Mouse (Mus musculus) MEL (cell line): ENCODE measurements at regions not wholly inside any gene's neighbourhood (a gene's known extent, or its start where the extent isn't known, plus 50 kb on each side); places are given as distances from the start of the nearest gene placed in this dataset.

Source experiments
- DNase-seq: peaks from one replicate; pipeline ENCODE4 v3.0.0; 2011; ENCODE audit warnings: low read depth, low spot score
- H3K27ac ChIP-seq: 2 replicates; pipeline ENCODE4 v1.5.1; 2012; ENCODE audit warnings: low read depth, mild to moderate bottlenecking, control low read depth, low read length, moderate library complexity; ENCODE audit not compliant: control insufficient read depth
- H3K27me3 ChIP-seq, 2 experiments: fragments of 150-350 bp in 1 of 2; sonication (generic) in 1 of 2; 2 replicates each; pipeline ENCODE4 v1.6.1; 2012; ENCODE audit warnings: low read length in 2 of 2, mild to moderate bottlenecking in 2 of 2, improper control_type of control experiment in 1 of 2, moderate library complexity in 1 of 2; ENCODE audit not compliant: insufficient read depth in 2 of 2, control insufficient read depth in 1 of 2
- H3K36me3 ChIP-seq, 2 experiments: 2 replicates each; pipeline ENCODE4 v1.6.1; 2012 to 2014; ENCODE audit warnings: low read length in 2 of 2, improper control_type of control experiment in 1 of 2, inconsistent platforms in 1 of 2, mild to moderate bottlenecking in 1 of 2; ENCODE audit not compliant: insufficient read depth in 2 of 2, control insufficient read depth in 1 of 2
- H3K4me1 ChIP-seq, 2 experiments: fragments of 150-350 bp in 1 of 2; sonication (generic) in 1 of 2; 2 replicates each; pipeline ENCODE4 v1.6.1; 2012; ENCODE audit warnings: low read length in 2 of 2, improper control_type of control experiment in 1 of 2, mild to moderate bottlenecking in 1 of 2; ENCODE audit not compliant: insufficient read depth in 2 of 2, control insufficient read depth in 1 of 2
- H3K4me3 ChIP-seq, 2 experiments: fragments of 150-350 bp in 1 of 2; sonication (generic) in 1 of 2; 2 replicates each; pipeline ENCODE4 v1.5.1; 2012; ENCODE audit warnings: low read depth in 2 of 2, low read length in 2 of 2, mild to moderate bottlenecking in 2 of 2, moderate library complexity in 2 of 2, control low read depth in 1 of 2, improper control_type of control experiment in 1 of 2; ENCODE audit not compliant: control insufficient read depth in 1 of 2, insufficient read depth in 1 of 2
- H3K79me2 ChIP-seq: 2 replicates; pipeline ENCODE4 v1.6.1; 2012; ENCODE audit warnings: mild to moderate bottlenecking, low read length, moderate library complexity; ENCODE audit not compliant: control insufficient read depth, poor library complexity, insufficient read depth
- H3K9ac ChIP-seq: 2 replicates; pipeline ENCODE4 v1.6.1; 2012; ENCODE audit warnings: low read depth, mild to moderate bottlenecking, control low read depth, low read length, moderate library complexity; ENCODE audit not compliant: control insufficient read depth, poor library complexity, severe bottlenecking
- H3K9me3 ChIP-seq: fragments of 150-350 bp; sonication (generic); replicated peaks from 2 replicates; pipeline ENCODE4 v1.6.1; 2012; ENCODE audit warnings: mild to moderate bottlenecking, low read length, improper control_type of control experiment, moderate library complexity; ENCODE audit not compliant: insufficient read depth
- BHLHE40 ChIP-seq: IDR thresholded peaks from 2 replicates; pipeline ENCODE4 v1.6.1; 2012; ENCODE audit warnings: low read depth, mild to moderate bottlenecking, inconsistent platforms, low read length, improper control_type of control experiment, borderline replicate concordance
- CHD1 ChIP-seq: IDR thresholded peaks from 2 replicates; pipeline ENCODE4 v1.6.1; 2012; ENCODE audit warnings: low read depth, mild to moderate bottlenecking, inconsistent platforms, low read length, improper control_type of control experiment
- CTCF ChIP-seq, 3 experiments: IDR thresholded peaks in 2 of 3; conservative IDR thresholded peaks in 1 of 3; 2 replicates each; pipeline ENCODE4 v1.5.1; 2011 to 2012; ENCODE audit warnings: low read length in 3 of 3, low read depth in 2 of 3, mild to moderate bottlenecking in 2 of 3, improper control_type of control experiment in 1 of 3, inconsistent platforms in 1 of 3, mixed read lengths in 1 of 3, moderate library complexity in 1 of 3; ENCODE audit not compliant: control insufficient read depth in 1 of 3, insufficient read depth in 1 of 3, poor library complexity in 1 of 3, severe bottlenecking in 1 of 3
- ELF1 ChIP-seq: IDR thresholded peaks from 2 replicates; pipeline ENCODE4 v1.6.1; 2014; ENCODE audit warnings: low read depth, mild to moderate bottlenecking, inconsistent platforms, low read length, improper control_type of control experiment, moderate library complexity
- MAFK ChIP-seq: IDR thresholded peaks from 2 replicates; pipeline ENCODE4 v1.6.1; 2011; ENCODE audit warnings: low read depth, mild to moderate bottlenecking, low read length, improper control_type of control experiment, borderline replicate concordance
- MXI1 ChIP-seq: IDR thresholded peaks from 2 replicates; pipeline ENCODE4 v1.6.1; 2011; ENCODE audit warnings: mild to moderate bottlenecking, low read depth, low read length, improper control_type of control experiment
- POLR2A ChIP-seq, 2 experiments: IDR thresholded peaks; 2 replicates each; pipeline ENCODE4 v1.6.1; 2011 to 2012; ENCODE audit warnings: low read length in 2 of 2, mild to moderate bottlenecking in 2 of 2, control low read depth in 1 of 2, improper control_type of control experiment in 1 of 2, low read depth in 1 of 2, moderate library complexity in 1 of 2; ENCODE audit not compliant: control insufficient read depth in 1 of 2, insufficient read depth in 1 of 2, poor library complexity in 1 of 2
- RCOR1 ChIP-seq: IDR thresholded peaks from 2 replicates; pipeline ENCODE4 v1.6.1; 2012; ENCODE audit warnings: low read depth, mild to moderate bottlenecking, inconsistent platforms, low read length, improper control_type of control experiment
- TCF12 ChIP-seq: IDR thresholded peaks from 2 replicates; pipeline ENCODE4 v1.6.1; 2014; ENCODE audit warnings: low read depth, mild to moderate bottlenecking, inconsistent platforms, low read length, improper control_type of control experiment, moderate library complexity
- UBTF ChIP-seq: IDR thresholded peaks from 2 replicates; pipeline ENCODE4 v1.6.1; 2012; ENCODE audit warnings: low read depth, mild to moderate bottlenecking, inconsistent platforms, low read length, improper control_type of control experiment, moderate library complexity, borderline replicate concordance; ENCODE audit not compliant: insufficient read depth
- ZMIZ1 ChIP-seq: IDR thresholded peaks from 2 replicates; pipeline ENCODE4 v1.6.1; 2012; ENCODE audit warnings: low read depth, mild to moderate bottlenecking, inconsistent platforms, low read length, improper control_type of control experiment, moderate library complexity

DNA sequence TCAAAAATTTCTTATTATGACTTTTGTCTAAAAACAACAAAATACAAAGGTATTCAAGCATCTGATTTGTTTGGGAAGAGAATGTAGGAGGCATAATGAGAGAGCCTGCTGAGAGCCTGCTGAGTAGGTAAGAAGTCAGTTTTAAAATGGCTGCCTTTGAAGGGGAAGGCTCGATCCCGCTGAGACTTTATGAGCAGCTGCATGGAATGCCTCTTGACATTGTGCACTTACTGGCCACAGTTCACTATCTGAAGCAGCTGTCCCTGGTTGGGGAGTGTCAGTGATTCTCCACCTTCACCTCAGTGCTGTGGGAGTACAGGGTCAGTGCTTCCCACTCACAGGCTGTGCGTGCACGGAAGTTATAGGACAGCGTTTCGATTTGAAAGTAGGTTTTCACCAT is 71.3 kb upstream of the Fam240b start:
- TF ChIP-seq ELF1: no peak
- TF ChIP-seq RCOR1: no peak
- no peak for TF ChIP-seq MAFK
- TF ChIP-seq ZMIZ1: no peak
- TF ChIP-seq POLR2A (IDR thresholded peaks at IDR 0.05; ENCODE audit: control insufficient read depth in 1 of 2, insufficient read depth in 1 of 2, low read depth in 1 of 2, low read length in 2 of 2, poor library complexity in 1 of 2): no peak
- no peak for TF ChIP-seq BHLHE40
- no peak for TF ChIP-seq UBTF
- Histone ChIP-seq H3K9ac (no peak overlapping the region), H3K79me2 (no peaks in the 10 kb centered on the region)

DNA sequence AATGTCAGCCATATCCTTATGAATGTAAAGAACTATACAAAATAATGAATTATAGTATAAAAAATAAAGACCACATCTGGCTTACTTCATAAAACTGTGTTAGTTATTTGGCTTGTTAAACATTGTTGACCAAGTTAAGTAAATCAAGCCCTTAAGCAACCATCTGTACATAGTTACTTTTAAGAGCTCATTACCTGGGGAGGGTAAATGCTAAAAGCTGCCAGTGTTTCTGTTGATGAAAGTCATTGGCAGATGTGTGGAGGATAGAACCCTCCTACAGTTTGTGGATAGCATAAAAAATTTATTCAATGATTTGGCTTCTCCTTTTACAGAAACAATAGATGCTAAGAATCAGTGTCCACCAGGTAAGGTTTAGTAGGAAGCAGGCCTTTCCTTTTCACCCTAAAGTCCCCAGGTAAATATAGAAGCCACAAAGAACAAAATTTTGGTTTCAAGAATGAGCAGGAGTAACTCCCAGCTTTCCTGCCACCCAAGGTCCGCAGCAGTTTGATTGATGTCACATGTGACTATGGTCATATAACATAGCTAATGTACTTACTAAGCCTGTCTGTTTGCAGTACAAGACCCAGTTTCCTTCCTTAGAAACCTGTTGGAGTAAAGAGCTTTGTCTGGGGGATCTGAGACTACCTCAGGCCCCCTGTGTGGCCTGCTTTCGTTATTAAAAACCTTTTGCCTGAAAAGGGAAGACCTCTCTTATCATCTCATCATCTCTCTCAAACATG is 69.5 kb upstream of the Fam240b start:
- no peaks in the 10 kb centered on the region for H3K4me1 ChIP-seq
- H3K9me3 ChIP-seq: no peaks in the 10 kb centered on the region
- H3K36me3 ChIP-seq: no peaks in the 10 kb centered on the region
- DNase-seq: no peak
- H3K9ac ChIP-seq: no peak overlapping the region
- TF ChIP-seq CTCF (IDR thresholded peaks at IDR 0.05 in 2 of 3, conservative IDR thresholded peaks at IDR 0.05 in 1 of 3; ENCODE audit: control insufficient read depth in 1 of 3, insufficient read depth in 1 of 3, low read depth in 2 of 3, low read length in 3 of 3, poor library complexity in 1 of 3, severe bottlenecking in 1 of 3) (no peak), UBTF (no peak), CHD1 (no peak)
- H3K4me3 ChIP-seq: no peak overlapping the region
- no peaks in the 10 kb centered on the region for H3K79me2 ChIP-seq
- no peak overlapping the region for H3K27ac ChIP-seq
- H3K27me3 ChIP-seq: no peaks in the 10 kb centered on the region

More for the DNA sequence above, 71.3 kb upstream of the Fam240b start:
- Histone ChIP-seq H3K27ac (no peak overlapping the region), H3K4me1 (no peaks in the 10 kb centered on the region), H3K4me3 (no peak overlapping the region), H3K36me3 (no peaks in the 10 kb centered on the region), H3K27me3 (no peaks in the 10 kb centered on the region), H3K9me3 (no peaks in the 10 kb centered on the region)
- no peak for DNase-seq

DNA sequence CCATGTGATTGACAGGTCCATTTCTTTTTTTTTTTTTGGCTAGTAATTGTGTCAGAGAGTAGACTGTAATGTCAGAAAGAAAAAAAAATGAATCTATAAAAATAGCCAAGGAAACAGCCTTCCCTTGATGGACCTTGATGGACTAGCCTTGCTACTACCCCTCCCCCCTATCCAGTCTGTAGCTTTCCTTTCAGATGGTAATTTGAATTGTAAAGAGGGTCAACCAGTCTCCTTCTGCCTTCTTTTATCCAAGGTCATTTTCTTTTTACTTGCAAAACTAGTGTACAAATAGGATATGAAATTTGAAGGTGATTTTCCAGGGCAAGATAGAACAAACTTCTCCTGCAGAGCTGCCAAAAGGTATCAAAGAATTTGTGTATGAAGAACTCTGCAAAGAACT is 68.2 kb upstream of the Fam240b start:
- H3K4me3 ChIP-seq: no peak overlapping the region
- no peak for DNase-seq
- H3K4me1 ChIP-seq: no peaks in the 10 kb centered on the region
- H3K9ac ChIP-seq: no peak overlapping the region
- TF ChIP-seq MXI1 (no peak), CHD1 (no peak), TCF12 (no peak)
- H3K27me3 ChIP-seq: no peaks in the 10 kb centered on the region
- no peak overlapping the region for H3K27ac ChIP-seq
- no peaks in the 10 kb centered on the region for H3K79me2 ChIP-seq
- H3K36me3 ChIP-seq: no peaks in the 10 kb centered on the region
- no peaks in the 10 kb centered on the region for H3K9me3 ChIP-seq
